Mouse (Mus musculus): ENCODE results near the gene Olfr159.
"Not testable (repeated sequence)": the region's sequence is repeated elsewhere in the genome, so short reads cannot be mapped to it uniquely, and the experiment has no call there.

Gene Olfr159

DNA sequence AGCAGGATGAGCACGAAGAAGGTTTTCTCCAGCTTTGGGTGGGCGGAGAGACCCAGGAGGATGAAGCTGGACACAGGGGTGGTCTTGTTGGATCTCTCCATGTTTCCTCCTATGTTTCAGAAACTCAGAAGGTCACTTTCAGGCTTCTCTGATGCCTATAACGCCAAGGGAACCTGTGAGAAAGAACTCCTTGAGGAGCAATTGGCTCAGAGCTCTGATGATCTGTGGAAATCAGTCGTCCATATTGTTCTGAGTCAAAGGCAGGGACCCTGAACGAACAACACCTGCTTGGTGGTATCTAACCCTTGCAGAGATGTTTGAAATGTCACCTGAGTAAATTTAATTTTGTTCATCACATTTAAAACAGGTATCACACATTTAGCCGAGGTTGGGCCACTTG lies at the start of gene Olfr159:
TSS of gene Olfr159 (minus strand) at position 101 of the 400 bp plus-strand sequence.
- DNase-seq (ENCODE audit: low read depth) = no peak

DNA sequence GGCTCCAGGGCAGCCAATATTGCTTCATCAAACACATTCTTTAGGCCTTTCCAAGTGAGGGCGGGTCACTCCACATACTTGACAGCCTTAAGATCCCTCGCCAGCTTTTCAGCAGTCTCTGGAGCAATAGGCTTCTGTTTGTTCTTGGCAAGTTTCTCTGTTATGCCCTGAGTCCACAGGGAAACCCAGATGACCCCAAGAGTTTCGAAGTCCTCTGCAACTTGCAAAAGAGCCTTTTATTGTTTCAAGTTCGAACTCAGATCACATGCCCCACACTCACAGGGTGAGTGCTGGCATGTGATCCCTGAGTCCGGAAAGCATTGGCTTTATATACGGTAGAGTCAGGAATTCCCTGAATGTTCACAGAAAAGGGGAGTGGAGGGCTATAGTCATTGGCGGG lies 28.1 kb upstream of the Olfr159 start:
- no peak for DNase-seq (ENCODE audit: low read depth)

DNA sequence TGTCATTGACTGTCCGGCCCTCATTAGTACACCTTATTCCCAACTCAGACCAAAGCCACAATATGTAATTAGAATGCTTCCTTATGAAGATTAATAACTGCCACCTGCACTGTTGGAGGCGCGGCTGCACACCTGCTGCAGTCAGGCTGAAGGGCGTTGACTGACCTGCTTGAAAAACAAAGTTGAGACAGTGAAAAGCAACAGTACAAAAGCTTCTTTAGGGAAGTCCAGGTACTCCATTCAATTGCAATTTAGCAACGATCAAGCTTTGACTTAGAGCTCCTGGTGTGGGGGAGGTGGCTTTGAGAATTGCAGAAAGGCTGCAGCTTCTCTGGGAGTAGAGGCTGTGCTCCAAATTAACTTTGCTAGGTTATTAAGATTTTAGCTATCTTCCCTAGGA lies 25.0 kb upstream of the Olfr159 start:
- not testable (repeated sequence) for DNase-seq (ENCODE audit: low read depth)

DNA sequence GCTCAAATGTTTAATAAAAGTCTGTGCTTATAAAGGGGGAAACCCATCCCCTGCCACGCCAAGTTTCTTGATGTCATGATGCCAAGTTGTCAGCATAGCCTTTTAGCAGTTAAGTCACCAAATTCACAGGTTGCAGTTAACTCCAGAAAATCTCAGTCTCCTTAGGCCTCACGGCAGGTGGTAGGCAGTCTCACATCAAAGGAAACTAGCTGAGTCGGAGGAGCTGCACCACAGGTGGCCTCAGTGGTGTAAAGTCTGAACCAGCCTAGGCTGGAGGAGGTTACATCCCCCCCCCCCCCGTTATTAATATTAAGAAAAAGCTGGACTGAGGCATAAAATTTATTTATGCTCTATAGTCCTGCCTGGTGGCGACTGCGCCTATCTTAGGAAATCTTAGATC lies 24.5 kb upstream of the Olfr159 start:
- no peak for DNase-seq (ENCODE audit: low read depth)

DNA sequence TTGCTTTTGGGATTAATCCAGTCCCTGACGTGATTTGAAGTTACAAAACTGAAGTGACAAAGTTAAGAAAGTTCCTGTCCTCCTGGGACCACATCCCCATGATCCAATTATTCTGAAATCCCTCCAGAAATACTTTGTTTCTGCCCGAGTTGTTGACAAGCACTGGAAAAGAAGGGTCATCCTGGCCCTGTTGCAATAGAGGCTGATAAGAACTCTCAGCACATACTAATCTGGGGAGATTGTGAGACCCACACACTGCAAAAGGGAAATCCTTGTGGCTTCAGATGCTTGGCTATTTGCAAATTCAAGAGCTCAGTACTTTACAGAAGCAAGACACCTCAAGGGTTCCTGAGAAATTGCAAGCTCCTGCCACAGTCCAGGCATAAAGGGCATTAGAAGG lies 1.5 kb upstream of the Olfr159 start:
- no peak for DNase-seq (ENCODE audit: low read depth)

DNA sequence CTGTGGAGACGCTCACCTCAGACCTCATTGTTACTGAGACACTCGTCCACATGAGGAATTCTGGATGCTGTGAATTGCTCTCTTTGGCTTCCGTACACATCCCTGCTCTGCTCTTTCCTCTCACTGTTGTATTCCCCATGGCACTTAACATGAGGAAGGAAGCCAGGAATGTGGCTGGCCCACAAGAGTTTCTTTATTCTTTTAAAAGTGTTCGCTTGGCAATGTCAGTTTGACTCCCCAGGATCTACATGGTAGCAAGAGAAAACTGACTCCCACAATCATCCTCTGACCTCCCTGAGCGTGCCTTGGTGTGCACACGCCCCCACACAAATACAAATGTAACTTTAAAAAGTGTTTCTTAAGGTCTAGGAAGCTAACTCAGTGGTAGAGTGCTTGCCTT lies 817 bp upstream of the Olfr159 start:
- no peak for DNase-seq (ENCODE audit: low read depth)

DNA sequence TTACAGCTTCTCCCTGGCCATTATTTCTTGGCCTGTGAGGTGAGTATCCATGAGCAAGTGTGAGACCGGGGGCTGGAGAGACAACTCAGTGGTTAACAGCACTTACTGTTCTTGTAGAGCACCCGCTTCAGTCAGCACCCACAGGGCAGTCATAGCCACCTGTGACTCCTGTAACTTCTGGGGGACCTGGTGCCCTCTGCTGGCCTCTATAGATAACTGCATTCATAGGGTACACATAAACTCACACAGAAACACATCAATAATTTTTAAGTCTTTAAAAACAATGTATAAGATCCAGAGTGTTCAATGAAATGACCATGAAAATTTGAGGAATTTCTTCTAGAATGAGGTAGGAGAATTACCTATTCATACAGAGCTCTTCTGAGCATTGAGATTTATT lies 1.4 kb downstream of the Olfr159 start:
- no peak for DNase-seq (ENCODE audit: low read depth)

DNA sequence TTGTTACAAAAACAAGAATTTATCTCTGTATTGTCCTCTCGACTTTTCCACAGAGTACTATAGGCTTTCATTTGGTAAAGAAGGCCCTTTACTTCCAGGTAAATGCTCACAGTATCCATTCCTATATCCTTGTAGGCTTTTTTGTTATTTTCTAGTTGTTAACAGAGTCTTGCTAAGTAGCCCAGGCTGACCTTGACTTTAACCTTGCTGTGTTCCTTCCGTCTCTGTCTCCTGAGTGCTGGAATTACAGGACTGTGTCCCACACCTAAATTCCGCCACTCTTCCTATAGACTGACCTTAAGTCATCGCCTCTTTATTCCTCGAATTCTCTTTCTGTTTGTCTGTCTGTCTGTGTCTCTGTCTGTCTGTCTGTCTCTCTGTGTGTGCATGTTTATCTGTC lies 2.5 kb downstream of the Olfr159 start:
- no peak for DNase-seq (ENCODE audit: low read depth)

DNA sequence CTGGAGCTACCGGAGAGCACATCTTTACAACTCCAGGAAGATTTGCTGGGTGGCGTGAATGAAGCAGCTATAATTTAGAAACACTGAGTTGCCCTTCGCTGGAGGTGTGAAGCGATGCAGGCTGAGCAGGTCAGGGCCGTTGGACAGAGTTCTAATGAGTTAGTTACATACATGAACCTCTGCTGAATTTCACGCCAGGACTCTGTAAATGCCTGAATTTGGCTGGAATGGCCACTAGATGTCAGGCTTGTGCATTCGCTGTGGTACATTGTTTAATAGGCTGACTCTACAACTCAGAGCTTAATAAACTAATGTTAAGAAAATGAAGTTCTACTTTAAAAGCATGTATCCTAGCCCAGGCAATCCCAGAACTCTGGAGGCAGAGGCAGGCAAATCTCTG lies 7.4 kb downstream of the Olfr159 start:
- DNase-seq (ENCODE audit: low read depth) = peak; percentile 50

DNA sequence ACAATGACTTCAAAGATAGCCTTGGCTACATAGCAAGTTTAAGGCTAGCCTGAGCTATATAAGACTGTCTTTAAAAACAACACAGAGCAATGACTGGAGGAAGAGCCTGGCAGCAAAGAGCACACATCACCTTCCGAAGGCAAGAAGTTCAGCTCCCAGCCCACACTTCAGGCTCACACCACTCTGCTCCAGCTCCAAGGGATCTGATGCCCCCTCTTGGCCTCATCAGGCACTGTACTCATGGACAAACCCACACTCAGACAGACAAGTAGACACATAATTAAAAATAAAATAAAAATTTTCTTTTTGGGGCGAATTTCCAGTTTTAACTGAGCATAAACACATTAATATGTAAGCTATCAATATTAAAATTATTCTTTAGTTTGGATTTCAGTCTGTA lies 9.5 kb downstream of the Olfr159 start:
- no peak for DNase-seq (ENCODE audit: low read depth)

DNA sequence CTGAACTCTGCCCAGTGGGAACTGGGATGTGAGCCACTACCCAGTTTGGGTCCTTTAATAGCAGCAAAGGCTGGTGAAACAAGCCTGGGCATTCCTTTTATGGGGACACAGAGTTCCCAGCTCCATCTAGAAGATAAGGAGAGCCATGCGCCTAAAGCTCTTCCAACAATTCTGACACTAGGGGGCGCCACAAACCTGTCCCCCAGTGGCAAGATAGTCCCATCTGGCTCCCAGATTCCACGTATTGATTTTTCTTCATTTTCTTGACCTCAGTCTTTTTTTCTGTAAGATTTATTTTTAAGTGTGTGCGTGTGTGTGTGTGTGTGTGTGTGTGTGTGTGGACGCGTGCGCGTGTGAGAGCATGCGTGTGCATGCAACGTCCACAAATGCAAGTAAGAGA lies 10.3 kb downstream of the Olfr159 start:
- peak; percentile 13 for DNase-seq (ENCODE audit: low read depth)

DNA sequence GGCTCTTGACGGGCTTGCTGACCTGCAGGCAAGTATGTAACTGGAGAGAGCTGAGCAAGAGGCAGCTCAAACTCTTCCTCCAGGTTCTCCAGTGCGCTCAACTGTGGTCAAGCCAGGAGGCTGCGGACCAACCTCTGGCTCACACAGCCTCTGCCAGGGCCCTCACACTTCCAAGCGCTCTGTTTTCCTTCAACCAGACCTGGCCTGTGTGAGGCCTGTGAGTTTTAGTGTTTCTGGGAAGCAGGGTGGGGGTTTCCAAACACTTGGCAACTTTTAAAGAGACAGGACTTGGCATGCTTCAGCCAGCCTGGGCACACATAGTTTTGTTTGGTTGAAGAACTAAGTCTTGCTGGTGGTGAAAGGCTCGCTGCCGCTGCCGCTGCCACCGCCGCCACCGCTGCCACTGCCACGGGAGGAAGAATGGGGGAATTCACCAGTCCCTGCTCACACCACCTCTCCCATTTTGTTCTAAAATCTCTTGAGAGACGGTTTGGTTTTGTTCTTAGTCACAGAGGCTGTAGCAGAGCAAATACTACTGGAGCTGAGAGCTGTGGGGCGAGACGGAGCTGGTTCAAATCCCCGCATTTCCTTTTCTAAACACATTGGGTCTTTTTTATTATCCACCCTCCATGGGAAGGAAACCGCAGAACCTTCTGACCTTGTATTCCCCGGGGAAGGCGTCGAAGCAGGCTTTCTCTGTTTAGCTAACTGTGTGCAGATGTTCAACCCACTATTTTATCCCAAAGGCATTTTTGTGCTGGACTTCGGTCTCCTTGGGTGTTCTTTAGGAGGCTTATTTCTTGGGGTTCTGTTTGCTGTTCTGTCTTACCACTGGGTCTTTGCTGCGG lies 11.0 kb downstream of the Olfr159 start:
- no peak for DNase-seq (ENCODE audit: low read depth)

DNA sequence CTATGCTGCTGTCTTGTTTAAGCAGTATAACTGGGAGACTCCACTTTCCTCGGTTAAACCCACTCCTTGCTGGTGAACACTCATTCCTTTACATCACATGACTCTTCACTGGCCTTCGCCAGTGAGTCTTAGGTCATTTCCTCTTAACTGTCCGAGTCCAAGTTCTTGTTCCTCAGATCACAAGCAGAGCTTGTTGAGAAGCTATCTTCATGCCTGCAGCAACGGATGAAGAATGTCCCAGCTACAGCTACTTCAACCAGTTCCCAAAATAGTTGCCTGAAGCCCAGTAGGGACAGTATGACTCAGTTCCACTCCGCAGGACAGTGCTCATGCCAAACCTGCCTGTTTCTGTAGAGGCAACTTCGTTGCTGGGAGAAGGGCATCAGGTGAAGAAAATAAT lies 13.6 kb downstream of the Olfr159 start:
- DNase-seq (ENCODE audit: low read depth) = no peak

DNA sequence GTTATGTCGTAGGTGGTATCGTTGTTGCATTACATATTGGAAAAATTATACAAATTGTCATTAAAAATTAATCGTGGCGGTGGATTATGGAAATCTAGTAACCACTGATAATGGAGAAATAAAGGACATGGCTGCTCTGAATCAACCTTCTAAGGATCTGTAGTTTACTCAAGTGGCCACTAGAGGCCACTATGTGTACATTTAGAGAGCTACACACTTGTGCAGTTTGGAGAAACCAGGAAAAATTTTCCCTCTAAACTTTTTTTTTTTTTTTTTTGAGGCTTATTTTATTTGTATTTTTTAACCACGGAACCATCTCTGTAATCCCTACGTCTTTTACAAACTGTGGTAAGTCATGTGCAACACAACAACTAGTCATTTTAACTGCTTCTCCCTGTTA lies 25.6 kb downstream of the Olfr159 start:
- DNase-seq (ENCODE audit: low read depth) = peak; percentile 20

DNA sequence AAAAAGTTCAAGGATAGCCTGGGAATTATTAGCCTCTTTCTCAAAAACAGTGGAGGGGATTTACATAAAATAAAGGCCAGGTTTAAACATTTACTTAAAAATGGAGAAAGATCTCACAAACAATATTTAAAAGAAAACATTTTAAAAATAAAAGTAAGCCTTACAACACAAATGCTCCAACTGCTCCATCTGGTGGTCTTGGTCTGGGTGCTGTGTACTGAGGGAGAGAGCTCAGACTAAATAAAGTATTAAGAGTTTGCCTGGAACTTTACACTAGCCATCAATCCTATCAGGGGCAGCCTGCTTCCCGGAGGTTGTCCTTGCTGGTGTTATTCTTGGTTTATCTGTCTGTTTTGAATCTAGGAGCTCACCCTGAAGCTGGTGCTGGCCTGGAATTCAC lies 27.7 kb downstream of the Olfr159 start:
- no peak for DNase-seq (ENCODE audit: low read depth)

DNA sequence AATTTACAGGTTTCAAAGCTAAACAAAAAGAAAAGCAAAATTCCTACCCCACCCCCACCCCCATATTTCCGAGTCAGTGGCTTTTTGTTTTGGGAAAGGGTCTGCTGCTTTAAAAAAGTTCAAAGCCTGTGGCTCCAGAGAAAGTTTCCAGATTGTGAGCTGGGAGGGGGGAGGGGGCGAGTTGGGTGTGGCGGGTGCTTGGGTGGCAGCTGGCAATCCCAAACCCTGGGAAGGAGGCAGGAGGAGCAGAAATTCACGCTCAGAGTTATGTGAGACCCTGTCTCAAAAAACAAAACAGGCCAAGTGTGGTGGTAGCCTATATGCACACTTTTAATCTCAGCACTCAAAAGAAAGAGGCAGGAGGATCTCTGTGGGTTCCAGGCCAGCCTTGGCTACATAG lies 28.2 kb downstream of the Olfr159 start:
- no peak for DNase-seq (ENCODE audit: low read depth)

DNA sequence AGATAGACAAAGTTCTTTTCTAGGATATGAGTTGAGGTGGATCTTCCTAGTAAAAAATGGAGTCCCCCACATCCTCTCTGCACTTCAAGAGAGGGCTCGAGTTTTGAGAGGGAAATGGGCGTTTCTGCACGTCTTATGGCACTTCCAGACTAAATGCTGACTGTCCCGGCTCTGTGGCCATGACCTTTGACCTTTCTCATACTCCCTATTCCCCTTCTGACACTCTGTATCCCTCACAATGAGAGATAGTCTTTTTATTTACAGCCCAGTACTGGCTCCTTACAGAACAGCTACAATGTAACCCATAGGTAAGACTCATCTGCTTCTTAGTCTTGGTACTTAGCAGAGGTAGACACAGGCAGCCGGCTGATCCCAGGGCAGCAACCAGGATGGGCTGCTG lies 29.3 kb downstream of the Olfr159 start:
- no peak for DNase-seq (ENCODE audit: low read depth)

DNA sequence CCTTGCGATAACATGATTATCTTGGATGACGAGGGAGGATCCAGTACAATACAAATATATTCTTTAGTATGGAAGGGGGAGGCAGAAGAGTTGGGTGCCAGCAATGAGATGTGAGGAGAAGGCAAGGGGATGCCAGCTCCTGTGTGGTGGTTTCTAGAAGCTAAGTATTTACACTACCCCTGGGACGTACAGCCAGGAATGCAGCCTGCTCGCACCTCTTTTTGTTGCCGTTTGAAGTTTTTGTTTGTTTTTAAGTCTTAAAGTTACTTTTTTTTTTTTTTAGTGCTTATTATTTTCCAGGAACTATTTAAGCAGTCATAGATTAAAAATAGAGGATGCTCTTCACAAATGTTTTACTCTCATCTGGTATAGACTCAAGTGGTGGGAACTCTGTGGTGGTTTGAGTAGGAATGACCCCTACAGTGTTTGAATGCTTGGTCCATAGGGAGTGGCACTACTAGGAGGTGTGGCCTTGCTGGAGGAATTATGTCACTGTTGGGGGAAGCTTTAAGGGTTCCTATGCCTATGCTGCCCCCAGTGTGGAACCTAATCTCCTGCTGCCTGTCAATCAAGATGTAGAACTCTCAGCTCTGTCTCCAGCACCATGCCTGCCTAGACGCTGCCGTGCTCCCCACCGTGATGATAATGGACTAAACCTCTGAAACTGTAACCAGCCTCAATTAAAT lies 31.7 kb downstream of the Olfr159 start:
- DNase-seq (ENCODE audit: low read depth) = no peak

DNA sequence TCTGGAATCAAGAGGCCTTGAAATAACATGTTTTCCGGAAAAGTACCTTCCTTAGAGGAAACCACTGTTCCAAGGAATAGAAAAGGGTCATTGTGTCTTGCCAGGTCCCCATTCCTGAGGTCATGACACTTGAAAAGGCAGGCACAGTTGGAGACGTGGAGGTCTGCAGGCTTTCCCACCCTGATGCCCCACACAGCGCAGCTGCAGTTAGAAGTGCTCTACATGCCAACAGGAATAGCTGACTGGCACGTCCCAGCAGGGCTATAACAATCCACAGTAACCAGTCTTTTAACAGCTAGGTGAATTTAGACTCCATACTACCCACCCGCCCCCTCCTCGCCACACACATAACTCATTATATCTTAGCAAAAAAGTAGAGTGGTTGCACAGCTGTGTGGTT lies 33.7 kb downstream of the Olfr159 start:
- no peak for DNase-seq (ENCODE audit: low read depth)

DNA sequence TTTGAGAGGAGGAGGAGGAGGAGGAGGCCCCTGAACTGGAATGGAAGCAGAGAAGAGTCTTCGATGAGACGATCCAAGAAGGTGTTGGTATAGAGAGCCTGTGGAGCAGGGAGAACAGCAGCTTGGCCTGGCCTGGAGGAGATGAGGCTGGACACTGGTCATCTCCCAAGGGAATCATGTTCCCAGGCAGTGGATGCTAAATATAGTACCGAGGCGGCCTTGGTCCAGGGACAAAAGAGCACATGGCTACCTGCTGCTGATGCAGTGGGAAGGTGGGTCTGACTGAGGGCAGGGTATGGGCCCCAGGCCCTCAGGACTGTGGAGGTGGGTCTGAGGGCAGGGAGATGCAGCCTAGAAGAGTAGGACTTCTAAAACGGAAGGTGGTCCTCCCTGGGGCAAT lies 37.6 kb downstream of the Olfr159 start:
- DNase-seq (ENCODE audit: low read depth) = no peak

DNA sequence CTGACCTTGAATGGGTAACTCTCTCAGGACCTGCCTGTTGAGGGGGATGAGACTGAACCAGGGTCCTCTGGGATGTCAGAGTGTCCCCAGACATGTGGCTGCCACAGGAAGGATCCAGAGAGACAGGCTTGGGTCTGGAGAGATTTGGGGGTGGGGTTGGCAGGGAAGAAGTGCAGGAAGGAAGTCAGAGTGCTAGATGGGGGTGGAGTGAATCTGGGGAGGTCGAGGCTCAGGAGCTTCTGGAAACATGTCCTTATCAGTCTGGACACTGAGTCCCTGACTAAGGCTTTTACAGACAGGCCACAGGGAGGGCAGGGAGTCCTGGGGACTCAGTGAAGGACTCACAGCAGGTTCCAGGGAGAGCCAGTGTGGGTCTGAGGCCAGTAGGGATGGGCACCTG lies 38.6 kb downstream of the Olfr159 start:
- DNase-seq (ENCODE audit: low read depth) = no peak

DNA sequence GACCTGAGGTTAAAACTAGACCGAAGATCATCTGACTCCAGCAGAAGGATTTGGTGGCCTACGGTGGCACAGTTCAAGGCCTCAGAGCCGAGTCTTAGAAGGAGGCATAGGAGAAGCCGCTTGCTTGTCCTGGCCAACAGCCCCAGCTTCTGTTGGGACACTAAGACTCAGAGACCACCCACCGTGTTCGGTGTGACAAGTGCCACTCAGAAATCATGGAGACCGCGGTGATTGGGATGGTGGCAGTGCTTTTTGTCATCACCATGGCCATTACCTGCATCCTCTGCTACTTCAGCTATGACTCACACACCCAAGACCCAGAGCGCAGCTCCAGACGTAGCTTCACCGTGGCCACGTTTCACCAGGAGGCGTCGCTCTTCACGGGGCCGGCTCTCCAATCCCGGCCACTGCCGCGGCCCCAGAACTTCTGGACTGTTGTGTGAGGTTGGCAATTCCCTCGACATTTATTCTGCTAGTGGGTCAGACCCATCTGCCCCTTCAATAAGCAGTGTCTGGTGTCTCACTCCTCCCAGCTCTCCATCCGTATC lies 40.0 kb downstream of the Olfr159 start:
- DNase-seq (ENCODE audit: low read depth) = no peak

DNA sequence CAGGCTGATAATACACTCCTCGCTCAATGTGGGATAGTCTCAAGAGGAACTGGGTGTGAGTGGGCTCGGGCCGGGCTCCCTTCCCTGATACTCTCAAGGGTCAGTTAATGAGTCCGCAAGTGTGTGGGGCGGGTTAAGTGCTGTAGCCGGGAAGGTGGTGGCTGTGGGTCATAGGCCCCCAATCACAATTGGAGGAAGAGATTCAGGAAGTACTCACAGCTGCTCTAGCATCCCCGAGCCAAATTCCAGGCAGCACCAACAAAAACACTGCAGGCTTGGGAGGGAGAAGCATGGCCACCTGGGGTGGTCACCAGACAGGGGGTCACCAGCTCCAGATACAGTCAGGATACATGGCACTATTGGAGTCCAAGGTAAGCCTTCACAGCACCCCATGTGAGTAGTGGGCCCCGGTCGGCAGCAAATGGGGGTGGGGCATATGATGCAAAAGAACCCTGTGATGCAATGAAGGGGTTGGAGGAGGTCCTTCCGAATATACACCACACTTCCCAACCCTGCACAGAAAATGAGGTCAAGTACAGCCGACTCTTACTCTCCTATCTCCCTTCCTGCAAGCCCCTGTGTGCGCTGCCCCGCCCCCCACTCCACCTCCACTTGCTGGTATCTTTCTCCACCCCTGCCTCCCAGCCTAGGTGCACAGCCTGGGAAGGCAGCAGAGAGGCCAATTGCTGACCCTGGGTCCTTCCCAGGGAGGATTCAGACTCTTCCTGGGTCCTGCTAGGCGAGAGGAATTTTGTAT lies 40.8 kb downstream of the Olfr159 start, which contains the start of gene Spaar:
TSS of gene Spaar (plus strand) at position 241 of the 757 bp plus-strand sequence.
- peak; percentile 14 for DNase-seq (ENCODE audit: low read depth)

Data from c-Kit-positive CD71-negative TER-119-negative erythroid progenitor cells, embryonic 14.5 days (primary cell).